Mouse (Mus musculus) hindlimb bud, embryonic 11.5 days (tissue): ENCODE measurements at regions not wholly inside any gene's neighbourhood (a gene's known extent, or its start where the extent isn't known, plus 50 kb on each side); places are given as distances from the start of the nearest gene placed in this dataset.

Experiments used
- DNase-seq: peaks from one replicate; pipeline ENCODE4 v3.0.0-alpha.2; 2012; ENCODE audit warnings: low read depth, low spot score; ENCODE audit errors: extremely low spot score

- DNase-seq: no peak
Observed at GRCm38 (mm10) chr17:44336842-44337241, 148.5 kb downstream of the Clic5 start.

DNA sequence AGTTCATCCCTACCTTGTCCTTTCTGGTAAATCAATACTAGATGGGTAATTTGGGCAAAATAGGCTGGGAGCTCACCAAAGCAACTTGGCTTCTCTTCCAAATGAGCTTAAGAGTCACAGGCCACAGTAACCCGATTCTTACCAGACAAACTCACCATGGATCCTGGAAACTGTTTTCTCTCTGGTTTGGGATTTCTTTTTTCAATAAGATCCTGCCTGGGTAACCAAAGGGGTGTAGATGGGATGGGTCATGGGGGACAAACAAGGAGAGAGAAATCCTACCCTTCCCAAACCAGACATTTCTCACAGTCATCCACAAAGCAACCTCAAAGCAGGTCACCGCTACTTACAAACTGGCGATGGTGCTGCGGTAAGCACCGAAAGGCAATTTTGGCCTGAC lies 148.9 kb downstream of the Clic5 start:
- no peak for DNase-seq

DNA sequence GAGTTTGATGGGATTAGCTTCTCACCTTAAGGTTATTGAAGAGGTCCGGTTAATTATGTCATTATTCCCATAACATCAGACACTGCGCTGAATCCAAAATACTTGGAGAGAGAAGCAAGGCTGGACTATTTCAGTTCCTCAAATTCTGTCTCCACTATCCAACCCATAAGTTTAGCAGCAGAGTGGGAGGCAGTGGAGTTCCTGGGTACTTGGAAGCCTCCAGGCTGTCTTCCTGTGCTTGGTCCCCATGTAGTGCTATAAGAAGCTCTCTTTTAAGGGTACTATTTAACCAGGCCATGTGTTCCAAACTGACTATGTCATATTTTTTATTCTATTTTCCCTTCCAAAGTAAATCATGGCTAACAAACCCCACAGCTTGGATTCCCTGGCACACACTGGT lies 156.2 kb downstream of the Clic5 start:
- DNase-seq: no peak

DNA sequence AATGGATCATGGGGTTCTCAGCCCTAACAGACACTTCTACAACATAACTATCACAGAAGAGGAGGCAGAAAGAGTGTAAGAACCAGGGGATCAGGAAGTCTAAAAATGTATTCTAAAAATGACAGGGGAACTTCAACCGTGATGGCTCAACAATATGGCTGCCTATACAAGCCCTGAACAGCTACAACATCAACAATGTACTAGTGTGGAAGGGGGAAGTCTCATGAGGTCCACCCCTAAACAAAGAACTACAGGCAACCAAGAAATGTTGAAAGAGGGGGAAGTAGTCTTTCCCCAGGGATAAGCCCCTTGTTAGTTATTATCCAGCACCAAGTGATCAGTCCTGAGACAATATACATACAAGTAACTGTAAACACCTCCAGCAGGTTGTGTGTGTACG lies 157.0 kb downstream of the Clic5 start:
- no peak for DNase-seq

- DNase-seq: no peak
Observed at GRCm38 (mm10) chr17:44350201-44350948, 162.0 kb downstream of the Clic5 start.

DNA sequence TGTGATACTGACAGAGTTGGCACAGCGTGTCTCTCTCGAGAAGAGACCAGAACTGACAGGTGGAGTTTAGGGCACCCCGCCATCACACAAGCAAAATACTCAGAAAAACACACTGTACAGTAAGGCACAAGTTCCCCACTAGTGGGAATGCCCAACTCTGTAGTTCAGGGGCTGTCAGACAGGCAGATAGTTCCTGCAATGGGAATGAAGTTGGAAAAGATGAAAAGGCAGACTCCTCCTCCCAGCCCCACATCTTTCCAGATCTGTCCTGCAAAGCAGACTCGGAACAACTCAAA lies 162.5 kb downstream of the Clic5 start:
- no peak for DNase-seq

- no peak for DNase-seq
Observed at GRCm38 (mm10) chr17:44351499-44352117, 163.2 kb downstream of the Clic5 start.

GRCm38 (mm10) chr17:44352142-44352541 lies 163.8 kb downstream of the Clic5 start:
- no peak for DNase-seq

DNA sequence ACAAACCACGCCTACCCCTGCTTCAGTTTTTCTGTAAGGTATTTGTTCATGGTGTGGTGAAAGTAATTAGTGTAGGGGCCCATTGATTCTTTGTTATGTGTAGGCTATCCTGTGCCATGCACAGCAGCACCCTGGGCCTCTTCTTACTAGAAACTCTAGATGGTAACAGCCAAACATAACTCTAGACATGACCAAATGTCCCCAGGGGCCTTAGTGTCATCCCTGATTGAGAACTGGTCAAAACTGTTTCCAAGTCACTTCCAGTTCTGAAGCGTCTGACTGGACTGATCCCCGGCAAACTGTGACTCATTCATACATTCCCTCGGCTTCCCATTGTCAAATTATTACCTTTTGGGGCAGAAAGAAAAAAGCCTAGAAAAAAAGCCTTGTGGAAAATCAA lies 174.7 kb downstream of the Clic5 start:
- no peak for DNase-seq

GRCm38 (mm10) chr17:44364494-44364893 lies 176.1 kb downstream of the Clic5 start:
- no peak for DNase-seq

GRCm38 (mm10) chr17:44366438-44366837 lies 178.1 kb downstream of the Clic5 start:
- DNase-seq: no peak

- no peak for DNase-seq
Observed at GRCm38 (mm10) chr17:44367561-44367960, 179.2 kb downstream of the Clic5 start.

DNA sequence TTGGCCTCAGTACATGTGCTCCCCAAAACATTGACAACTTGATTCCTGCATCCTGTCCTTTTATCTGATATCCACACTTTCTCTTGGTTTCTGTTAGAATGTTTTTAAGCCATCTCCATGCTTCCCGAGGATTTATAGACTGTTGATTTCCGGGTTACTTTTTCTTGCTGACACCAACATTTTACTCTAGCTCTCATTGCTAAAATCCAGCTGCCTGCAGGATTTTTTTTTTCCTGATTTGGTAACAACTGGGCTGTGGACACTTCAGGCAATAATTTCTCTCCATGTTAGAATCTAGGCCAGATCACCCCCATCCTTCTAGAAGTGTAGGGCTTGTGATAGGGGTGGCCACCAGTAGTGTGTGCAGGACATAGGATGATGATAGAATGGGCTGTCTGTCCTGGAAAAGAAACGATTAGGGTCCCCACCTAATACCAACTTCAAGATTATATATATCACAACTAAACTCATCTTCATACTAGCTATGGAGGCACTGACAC lies 182.6 kb downstream of the Clic5 start:
- no peak for DNase-seq

- no peak for DNase-seq
Observed at GRCm38 (mm10) chr17:44371620-44372019, 183.2 kb downstream of the Clic5 start.

- DNase-seq: no peak
Observed at GRCm38 (mm10) chr17:44373744-44374456, 185.5 kb downstream of the Clic5 start.

- no peak for DNase-seq
Observed at GRCm38 (mm10) chr17:44378391-44378790, 190.0 kb downstream of the Clic5 start.

- no peak for DNase-seq
Observed at GRCm38 (mm10) chr17:44388916-44389315, 200.5 kb downstream of the Clic5 start.

- no peak for DNase-seq
Observed at GRCm38 (mm10) chr17:44397829-44398228, 209.4 kb downstream of the Clic5 start.

GRCm38 (mm10) chr17:44398231-44398630 lies 209.8 kb downstream of the Clic5 start:
- DNase-seq: no peak

GRCm38 (mm10) chr17:44404923-44405322 lies 216.5 kb downstream of the Clic5 start:
- DNase-seq: no peak

DNA sequence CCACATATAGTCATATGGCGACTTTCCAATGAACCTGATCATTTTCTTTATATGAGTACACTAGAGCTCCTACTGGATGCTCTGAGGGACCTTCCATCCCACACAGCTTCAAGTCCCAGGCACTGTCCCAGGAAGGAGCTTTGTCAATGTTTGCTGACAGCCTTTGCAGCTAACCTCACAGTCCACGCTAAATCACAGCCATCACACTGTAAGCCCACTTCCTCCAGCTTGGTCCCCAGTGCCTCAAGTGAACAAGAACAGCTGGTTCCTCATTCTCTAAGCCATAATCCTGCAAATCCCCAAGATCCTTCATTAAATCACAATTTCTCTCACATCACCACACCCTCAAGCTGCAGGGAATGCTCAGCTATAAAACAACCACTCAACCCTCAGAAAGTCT lies 222.6 kb downstream of the Clic5 start:
- no peak for DNase-seq
